ENCODE assay signal across 20 mouse cellular contexts in genomic region chr9:102753299-102753698, GRCm38 (mm10). TPM values are rescaled to one million over a fixed set of nuclear protein-coding genes. Genes with fewer than 3 reads are reported as not detected.
"Had no signal": no experiment of that assay in that cellular context is flagged by ENCODE, and none has a peak within 500 bp of the region (broad histone marks: within the 10 kb centered on the region; RNA-seq: fewer than 3 reads in every experiment).

No protein-coding gene starts in this region.

- H3K9ac ChIP-seq: limb, embryonic 13.5 days; liver, embryonic 12.5 days; liver, embryonic 15.5 days; stomach, embryonic 15.5 days had no signal

- H3K4me3 ChIP-seq: limb, embryonic 10.5 days; limb, embryonic 13.5 days; liver, embryonic 12.5 days; liver, embryonic 15.5 days; stomach, embryonic 15.5 days had no signal

- ATAC-seq: liver, embryonic 12.5 days; lung, postnatal 0 days had no signal

- H3K27me3 ChIP-seq: limb, embryonic 13.5 days; liver, embryonic 12.5 days; liver, embryonic 15.5 days; stomach, embryonic 15.5 days had no signal

- H3K36me3 ChIP-seq: limb, embryonic 10.5 days; limb, embryonic 13.5 days; liver, embryonic 12.5 days; liver, embryonic 15.5 days; stomach, embryonic 15.5 days had no signal

- H3K4me1 ChIP-seq: liver, embryonic 12.5 days; liver, embryonic 15.5 days had no signal

- H3K9me3 ChIP-seq: limb, embryonic 10.5 days; limb, embryonic 13.5 days; liver, embryonic 12.5 days; liver, embryonic 15.5 days; stomach, embryonic 15.5 days had no signal

- DNase-seq: kidney, adult 18-20 months; kidney, adult 9 months; kidney, postnatal 14 days; kidney, postnatal 4 days; liver; lung, adult 18-20 months; midbrain, embryonic 14.5 days; right cerebral cortex, postnatal 14 days; right cerebral cortex, postnatal 4 days; thymus, adult 2 months; thymus, postnatal 14 days; thymus, postnatal 4 days had no signal

- H3K27ac ChIP-seq: limb, embryonic 10.5 days; limb, embryonic 13.5 days; liver, embryonic 12.5 days; liver, embryonic 15.5 days had no signal

- H3K4me2 ChIP-seq: limb, embryonic 13.5 days; liver, embryonic 12.5 days; liver, embryonic 15.5 days; midbrain, embryonic 11.5 days; stomach, embryonic 15.5 days had no signal

RNA-seq across cellular contexts. Expression of gene Amotl2, which starts 36.8 kb away (rescaled TPM):
- total RNA-seq: megakaryocyte-erythroid progenitor cell, adult 5-6 weeks had no signal
